Mouse (Mus musculus) heart, embryonic 12.5 days (tissue): Measurements from ENCODE around the gene Bbof1. TPM values are rescaled to one million over a fixed set of nuclear protein-coding genes. Genes with fewer than 3 reads are reported as not detected.
A peak's percentile ranks its signal among the peaks of the same experiment; 100 is the strongest.

Experiments
- ATAC-seq: fragments of 200-750 bp; cut with Nextera tagmentation; 2 replicates; pipeline ENCODE4 v1.8.0; 2017; ENCODE audit warnings: moderate TSS enrichment, moderate library complexity; ENCODE audit not compliant: insufficient number of reproducible peaks, low FRiP score
- H3K27ac ChIP-seq: fragments of 300-500 bp; sonication (generic); 2 replicates; pipeline ENCODE4 v1.5.1; 2016; ENCODE audit warnings: mild to moderate bottlenecking, moderate library complexity; ENCODE audit not compliant: poor library complexity, severe bottlenecking
- H3K27me3 ChIP-seq: fragments of 300-500 bp; sonication (generic); replicated peaks from 2 replicates; pipeline ENCODE4 v1.6.1; 2016; ENCODE audit warnings: mild to moderate bottlenecking, moderate library complexity
- H3K36me3 ChIP-seq: fragments of 300-500 bp; sonication (generic); 2 replicates; pipeline ENCODE4 v1.6.1; 2016; ENCODE audit warnings: mild to moderate bottlenecking, moderate library complexity
- H3K4me1 ChIP-seq: fragments of 300-500 bp; sonication (generic); replicated peaks from 2 replicates; pipeline ENCODE4 v1.6.1; 2016; ENCODE audit warnings: mild to moderate bottlenecking
- H3K4me2 ChIP-seq: fragments of 300-500 bp; sonication (generic); 2 replicates; pipeline ENCODE4 v1.6.1; 2016; ENCODE audit warnings: mild to moderate bottlenecking, moderate library complexity
- H3K4me3 ChIP-seq: fragments of 300-500 bp; sonication (generic); 2 replicates; pipeline ENCODE4 v1.5.1; 2016; ENCODE audit warnings: mild to moderate bottlenecking
- H3K9ac ChIP-seq: fragments of 300-500 bp; sonication (generic); 2 replicates; pipeline ENCODE4 v1.6.1; 2016; ENCODE audit warnings: mild to moderate bottlenecking, moderate library complexity
- H3K9me3 ChIP-seq: fragments of 300-500 bp; sonication (generic); replicated peaks from 2 replicates; pipeline ENCODE4 v1.6.1; 2016; ENCODE audit warnings: mild to moderate bottlenecking, moderate library complexity
- WGBS: fragments of 180-500 bp; shearing (Covaris S2); methylation state at CpG from one replicate; pipeline ENCODE4 v1.1.7; 2016; 5-methylcytosine and 5-hydroxymethylcytosine counted together
- polyA plus RNA-seq: library from polyadenylated mRNA; unstranded; fragments of >200 nt; fragmentation: Nextera tagmentation; extraction: Ambion mirVana; gene quantifications from 2 replicates; pipeline ENCODE4 v1.2.1, GENCODE M21; 2016

Gene Bbof1
- 1.4 and 1.5 TPM in 2 replicates for polyA plus RNA-seq

GRCm38 (mm10) chr12:84408819-84409507 lies at the start of gene Bbof1, which contains the start of gene Entpd5:
Gene Bbof1, plus strand, starts transcription at chr12:84409071.
Gene Entpd5, minus strand, starts transcription at chr12:84409029.
- peak within 1 kb of the TSS; percentile 82 for H3K27ac ChIP-seq
- 2% methylated on average over 53 of the region's 63 CpGs for WGBS
- peak within 1 kb of the TSS; percentile 87 for H3K9ac ChIP-seq
- H3K4me1 ChIP-seq = peaks cover 8% of the 10 kb centered on the region
- peak within 1 kb of the TSS; percentile 93 for H3K4me2 ChIP-seq
- H3K27me3 ChIP-seq = no peaks in the 10 kb centered on the region
- H3K36me3 ChIP-seq = no peaks in the 10 kb centered on the region
- peak within 1 kb of the TSS; percentile 78 for H3K4me3 ChIP-seq
- peak; percentile 94 for ATAC-seq
- no peaks in the 10 kb centered on the region for H3K9me3 ChIP-seq

- Histone ChIP-seq H3K36me3 (peaks cover 6% of the 10 kb centered on the region), H3K4me3 (peak within 1 kb of the TSS; percentile 67), H3K27me3 (no peaks in the 10 kb centered on the region), H3K27ac (peak within 1 kb of the TSS; percentile 40), H3K9ac (peak within 1 kb of the TSS; percentile 82), H3K9me3 (no peaks in the 10 kb centered on the region), H3K4me1 (peaks cover 25% of the 10 kb centered on the region), H3K4me2 (peak within 1 kb of the TSS; percentile 75)
- under 1% methylated on average over 51 of the region's 51 CpGs for WGBS
- ATAC-seq = peak; percentile 99
These were observed 47.0 kb upstream of the Bbof1 start, which contains the start of the genes Coq6 and Fam161b for GRCm38 (mm10) chr12:84361555-84362489. Gene Coq6, plus strand, starts transcription at chr12:84361657. Gene Fam161b, minus strand, starts transcription at chr12:84361833.

GRCm38 (mm10) chr12:84362872-84363271 lies 46.0 kb upstream of the Bbof1 start:
- Histone ChIP-seq H3K4me2 (peak overlapping the region; percentile 54), H3K27me3 (no peaks in the 10 kb centered on the region), H3K4me1 (peaks cover 25% of the 10 kb centered on the region), H3K9me3 (no peaks in the 10 kb centered on the region), H3K9ac (no peak overlapping the region), H3K36me3 (peaks cover 10% of the 10 kb centered on the region), H3K27ac (no peak overlapping the region), H3K4me3 (peak overlapping the region; percentile 67)
- no peak for ATAC-seq
- WGBS = 55% methylated on average over 2 of the region's 2 CpGs

GRCm38 (mm10) chr12:84364291-84364690 lies 44.6 kb upstream of the Bbof1 start:
- Histone ChIP-seq H3K4me3 (no peak overlapping the region), H3K9ac (no peak overlapping the region), H3K4me1 (peaks cover 25% of the 10 kb centered on the region), H3K4me2 (0 out of 2 replicates have a peak overlapping the region, but pooled peaks have one; percentile 28), H3K27ac (no peak overlapping the region), H3K36me3 (peaks cover 23% of the 10 kb centered on the region), H3K9me3 (no peaks in the 10 kb centered on the region), H3K27me3 (no peaks in the 10 kb centered on the region)
- ATAC-seq = no peak
- WGBS = 69% methylated on average over 9 of the region's 9 CpGs

- no peaks in the 10 kb centered on the region for H3K27me3 ChIP-seq
- H3K27ac ChIP-seq = no peak overlapping the region
- H3K4me2 ChIP-seq = no peak overlapping the region
- H3K4me1 ChIP-seq = peaks cover 25% of the 10 kb centered on the region
- H3K4me3 ChIP-seq = no peak overlapping the region
- H3K36me3 ChIP-seq = peaks cover 32% of the 10 kb centered on the region
- WGBS = 93% methylated on average over 6 of the region's 6 CpGs
- no peaks in the 10 kb centered on the region for H3K9me3 ChIP-seq
- no peak overlapping the region for H3K9ac ChIP-seq
- ATAC-seq = no peak
These were observed 43.7 kb upstream of the Bbof1 start for GRCm38 (mm10) chr12:84365137-84365536.

- H3K4me1 ChIP-seq = peaks cover 18% of the 10 kb centered on the region
- no peak overlapping the region for H3K4me2 ChIP-seq
- no peak overlapping the region for H3K27ac ChIP-seq
- H3K4me3 ChIP-seq = no peak overlapping the region
- H3K9ac ChIP-seq = no peak overlapping the region
- H3K9me3 ChIP-seq = no peaks in the 10 kb centered on the region
- no peak for ATAC-seq
- 61% methylated on average over 9 of the region's 9 CpGs for WGBS
- H3K36me3 ChIP-seq = peaks cover 50% of the 10 kb centered on the region
- no peaks in the 10 kb centered on the region for H3K27me3 ChIP-seq
These were observed 41.9 kb upstream of the Bbof1 start for GRCm38 (mm10) chr12:84366971-84367370.

- H3K36me3 ChIP-seq = peaks cover 80% of the 10 kb centered on the region
- no peak overlapping the region for H3K27ac ChIP-seq
- no peaks in the 10 kb centered on the region for H3K9me3 ChIP-seq
- H3K4me1 ChIP-seq = peaks cover 4% of the 10 kb centered on the region; the same call in 1 of the 2 replicates
- H3K9ac ChIP-seq = no peak overlapping the region
- H3K4me2 ChIP-seq = no peak overlapping the region
- no peaks in the 10 kb centered on the region for H3K27me3 ChIP-seq
- H3K4me3 ChIP-seq = no peak overlapping the region
- WGBS = 88% methylated on average over 5 of the region's 5 CpGs
- ATAC-seq = no peak
These were observed 37.2 kb upstream of the Bbof1 start for GRCm38 (mm10) chr12:84371647-84372046.

GRCm38 (mm10) chr12:84373831-84374481 lies 34.9 kb upstream of the Bbof1 start:
- Histone ChIP-seq H3K36me3 (peaks cover 83% of the 10 kb centered on the region), H3K4me2 (no peak overlapping the region), H3K27ac (peak overlapping the region; percentile 52), H3K9ac (no peak overlapping the region), H3K27me3 (no peaks in the 10 kb centered on the region), H3K9me3 (no peaks in the 10 kb centered on the region), H3K4me3 (no peak overlapping the region), H3K4me1 (peaks cover 4% of the 10 kb centered on the region; the same call in 1 of the 2 replicates)
- WGBS = 53% methylated on average over 6 of the region's 6 CpGs
- ATAC-seq = no peak

- 52% methylated on average over 4 of the region's 4 CpGs for WGBS
- H3K9me3 ChIP-seq = no peaks in the 10 kb centered on the region
- H3K4me1 ChIP-seq = peaks cover 30% of the 10 kb centered on the region
- peak overlapping the region; percentile 26 for H3K4me3 ChIP-seq
- peak overlapping the region; percentile 78 for H3K27ac ChIP-seq
- peaks cover 26% of the 10 kb centered on the region for H3K36me3 ChIP-seq
- peak overlapping the region; percentile 51 for H3K4me2 ChIP-seq
- no peaks in the 10 kb centered on the region for H3K27me3 ChIP-seq
- peak; percentile 62 for ATAC-seq
- peak overlapping the region; percentile 19; the same call in 1 of the 2 replicates for H3K9ac ChIP-seq
These were observed 26.5 kb upstream of the Bbof1 start for GRCm38 (mm10) chr12:84382369-84382768.

GRCm38 (mm10) chr12:84384644-84385081 lies 24.2 kb upstream of the Bbof1 start:
- H3K4me1 ChIP-seq = peaks cover 36% of the 10 kb centered on the region
- peak overlapping the region; percentile 88 for H3K27ac ChIP-seq
- 37% methylated on average over 5 of the region's 5 CpGs for WGBS
- H3K4me3 ChIP-seq = no peak overlapping the region
- 0 out of 2 replicates have a peak overlapping the region, but pooled peaks have one; percentile 10 for H3K4me2 ChIP-seq
- H3K9me3 ChIP-seq = no peaks in the 10 kb centered on the region
- H3K36me3 ChIP-seq = peaks cover 4% of the 10 kb centered on the region
- peak; percentile 66; the same call in 1 of the 2 replicates for ATAC-seq
- H3K27me3 ChIP-seq = no peaks in the 10 kb centered on the region
- no peak overlapping the region for H3K9ac ChIP-seq
